Mouse (Mus musculus) G1E (cell line): ENCODE measurements around the gene Azgp1. TPM values are rescaled to one million over a fixed set of nuclear protein-coding genes. Genes with fewer than 3 reads are reported as not detected.
"Not testable (repeated sequence)": the region's sequence is repeated elsewhere in the genome, so short reads cannot be mapped to it uniquely, and the experiment has no call there.

Experiments
- ATAC-seq: 2 replicates; pipeline ENCODE4 v1.8.0; 2016; ENCODE audit warnings: mild to moderate bottlenecking; ENCODE audit not compliant: insufficient number of reproducible peaks, poor library complexity, low FRiP score, severe bottlenecking; ENCODE audit errors: extremely low read depth
- DNase-seq: peaks from one replicate; pipeline ENCODE4 v3.0.0; 2012; ENCODE audit warnings: low spot score
- H3K27me3 ChIP-seq: 2 replicates; pipeline ENCODE4 v1.6.1; 2012; ENCODE audit warnings: mild to moderate bottlenecking, low read length, inconsistent platforms; ENCODE audit not compliant: insufficient read depth
- H3K36me3 ChIP-seq: replicated peaks from 2 replicates; pipeline ENCODE3; 2012; ENCODE audit warnings: mild to moderate bottlenecking, inconsistent platforms
- H3K4me1 ChIP-seq: 2 replicates; pipeline ENCODE4 v1.6.1; 2012; ENCODE audit warnings: low read depth, low read length, inconsistent platforms, mixed read lengths; ENCODE audit not compliant: insufficient read depth
- H3K4me3 ChIP-seq: 2 replicates; pipeline ENCODE4 v1.5.1; 2012; ENCODE audit warnings: low read depth, mild to moderate bottlenecking, inconsistent platforms, low read length, moderate library complexity, mixed read lengths
- H3K9me3 ChIP-seq: replicated peaks from 2 replicates; pipeline ENCODE4 v1.6.1; 2012; ENCODE audit warnings: inconsistent platforms
- CTCF ChIP-seq: IDR thresholded peaks from 2 replicates; pipeline ENCODE4 v1.5.1; 2012; ENCODE audit warnings: low read depth, low read length, inconsistent platforms, mixed read lengths
- GATA1 ChIP-seq: IDR thresholded peaks from 2 replicates; pipeline ENCODE4 v1.6.1; 2012; ENCODE audit warnings: borderline replicate concordance, low read length, inconsistent platforms, mixed read lengths
- GATA2 ChIP-seq: IDR thresholded peaks from 2 replicates; pipeline ENCODE4 v1.6.1; 2012; ENCODE audit warnings: low read depth, low read length, inconsistent platforms, borderline replicate concordance
- POLR2AphosphoS5 ChIP-seq: IDR thresholded peaks from 2 replicates; pipeline ENCODE4 v1.6.1; 2012; ENCODE audit warnings: low read depth, low read length, inconsistent platforms; ENCODE audit not compliant: insufficient replicate concordance
- TAL1 ChIP-seq: conservative IDR thresholded peaks from 2 replicates; pipeline ENCODE4 v1.6.1; 2012; ENCODE audit warnings: low read depth, low read length, inconsistent platforms, mixed read lengths
- polyA plus RNA-seq: library from polyadenylated mRNA; stranded (reverse); fragments of >175 nt; gene quantifications from 2 replicates; pipeline ENCODE4 v1.2.3, GENCODE M21; 2012
- total RNA-seq, 2 experiments: library from RNA; stranded (forward) in 1 of 2; stranded (reverse) in 1 of 2; fragments of 200-1000 nt in 1 of 2; fragments of >200 nt in 1 of 2; fragmentation: Nextera tagmentation in 1 of 2; gene quantifications; 2 replicates each; pipeline ENCODE4 v1.2.3; 2014 to 2017

Azgp1 gene
- total and polyA plus RNA-seq, 3 experiments: not detected

GRCm38 (mm10) chr5:138016997-138017396 is 35.7 kb downstream of the Azgp1 start:
- Histone ChIP-seq H3K9me3 (no peaks in the 10 kb centered on the region), H3K4me3 (no peak overlapping the region), H3K27me3 (no peaks in the 10 kb centered on the region), H3K36me3 (no peaks in the 10 kb centered on the region), H3K4me1 (no peaks in the 10 kb centered on the region)
- DNase-seq (no peak), ATAC-seq (no peak)
- no peak for TF ChIP-seq GATA2
- no peak for TF ChIP-seq TAL1
- no peak for TF ChIP-seq POLR2AphosphoS5
- no peak for TF ChIP-seq GATA1
- no peak for TF ChIP-seq CTCF

- not testable (repeated sequence) for H3K4me1 ChIP-seq, H3K27me3 ChIP-seq, ATAC-seq, H3K36me3 ChIP-seq, H3K4me3 ChIP-seq, H3K9me3 ChIP-seq, DNase-seq
These were observed 38.3 kb downstream of the Azgp1 start for GRCm38 (mm10) chr5:138019577-138019976.

DNA sequence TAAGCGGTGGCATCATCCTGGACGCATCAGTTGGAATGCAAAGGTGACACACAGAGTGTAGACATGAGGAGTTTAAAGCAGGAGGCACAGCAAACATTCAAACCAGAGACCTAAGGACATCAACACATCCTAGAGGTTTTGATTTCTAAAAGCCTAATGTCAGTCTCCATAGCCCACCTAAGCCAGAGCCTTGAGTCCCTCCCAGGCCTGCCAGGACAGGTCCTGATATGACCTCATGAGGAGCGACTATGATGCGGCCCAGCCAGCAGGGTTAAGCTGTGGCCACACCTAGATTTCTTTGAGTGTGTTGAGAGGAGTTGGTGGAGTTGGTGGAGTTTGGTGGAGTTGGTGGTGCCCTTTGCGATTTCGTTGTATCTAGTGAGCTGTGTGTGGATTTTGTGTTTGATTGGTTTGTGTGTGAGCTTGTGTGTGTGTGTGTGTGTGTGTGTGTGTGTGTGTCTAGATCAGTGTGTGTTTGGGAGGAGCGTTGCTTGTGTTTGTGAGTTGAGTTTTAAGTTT is 39.7 kb downstream of the Azgp1 start, which contains the start of the genes Smok3a and Smok3b:
TSS of gene Smok3a (plus strand) at position 301 of the 519 bp plus-strand sequence.
TSS of gene Smok3b (plus strand) at position 469 of the 519 bp plus-strand sequence.
- not testable (repeated sequence) for H3K4me3 ChIP-seq, H3K4me1 ChIP-seq, H3K36me3 ChIP-seq, H3K9me3 ChIP-seq, DNase-seq, ATAC-seq, H3K27me3 ChIP-seq

Other genes with a start within 250 kb of the Azgp1 start
Only the 20 nearest of the 23 such genes appear.
- gene Ppp1r35, start 202.7 kb upstream of the Azgp1 start, total RNA-seq (2014; fragmentation: Nextera tagmentation): 202 and 204 TPM in 2 replicates
- gene Ppp1r35, start 202.7 kb upstream of the Azgp1 start, total RNA-seq (2017): 28.2 and 35.6 TPM in 2 replicates
- gene Ppp1r35, start 202.7 kb upstream of the Azgp1 start, polyA plus RNA-seq: 121 and 153 TPM in 2 replicates
- 51.3 and 53.9 TPM in 2 replicates for gene Mepce, start 193.9 kb upstream of the Azgp1 start, total RNA-seq (2014; fragmentation: Nextera tagmentation)
- 22.3 and 27.8 TPM in 2 replicates for gene Mepce, start 193.9 kb upstream of the Azgp1 start, total RNA-seq (2017)
- gene Mepce, start 193.9 kb upstream of the Azgp1 start, polyA plus RNA-seq: 173 and 216 TPM in 2 replicates
- gene Zcwpw1, start 193.7 kb upstream of the Azgp1 start, total RNA-seq (2014; fragmentation: Nextera tagmentation): 8.4 and 9.9 TPM in 2 replicates
- 10.5 and 12.9 TPM in 2 replicates for gene Zcwpw1, start 193.7 kb upstream of the Azgp1 start, total RNA-seq (2017)
- 0.15 and 0.34 TPM in 2 replicates for gene Zcwpw1, start 193.7 kb upstream of the Azgp1 start, polyA plus RNA-seq
- gene Pilra, start 145.2 kb upstream of the Azgp1 start, total RNA-seq (2014; fragmentation: Nextera tagmentation): not detected in 2 replicates
- gene Pilra, start 145.2 kb upstream of the Azgp1 start, total RNA-seq (2017): 3.4 and 5.1 TPM in 2 replicates
- 0.02 TPM in 1 of 2 replicates, not detected in the other for gene Pilra, start 145.2 kb upstream of the Azgp1 start, polyA plus RNA-seq
- gene Pilrb1, start 123.4 kb upstream of the Azgp1 start, total RNA-seq (2014; fragmentation: Nextera tagmentation): not detected in 2 replicates
- gene Pilrb1, start 123.4 kb upstream of the Azgp1 start, total RNA-seq (2017): 1.9 and 2.9 TPM in 2 replicates
- not detected in 2 replicates for gene Pilrb1, start 123.4 kb upstream of the Azgp1 start, polyA plus RNA-seq
- gene Pilrb2, start 109.7 kb upstream of the Azgp1 start, total RNA-seq (2014; fragmentation: Nextera tagmentation): 2.4 TPM in 1 of 2 replicates, not detected in the other
- gene Pilrb2, start 109.7 kb upstream of the Azgp1 start, total RNA-seq (2017): 19.0 and 23.8 TPM in 2 replicates
- 0.13 and 0.31 TPM in 2 replicates for gene Pilrb2, start 109.7 kb upstream of the Azgp1 start, polyA plus RNA-seq
- not detected in 2 replicates for gene Cyp3a13, start 59.9 kb upstream of the Azgp1 start, total RNA-seq (2014; fragmentation: Nextera tagmentation)
- gene Cyp3a13, start 59.9 kb upstream of the Azgp1 start, total RNA-seq (2017): 0.16 TPM in 1 of 2 replicates, not detected in the other
- not detected in 2 replicates for gene Cyp3a13, start 59.9 kb upstream of the Azgp1 start, polyA plus RNA-seq
- not detected in 2 replicates for gene Gjc3, start 18.4 kb upstream of the Azgp1 start, total RNA-seq (2014; fragmentation: Nextera tagmentation)
- gene Gjc3, start 18.4 kb upstream of the Azgp1 start, total RNA-seq (2017): under 0.01 and 0.11 TPM in 2 replicates
- not detected in 2 replicates for gene Gjc3, start 18.4 kb upstream of the Azgp1 start, polyA plus RNA-seq
- gene Smok3a, start 39.7 kb downstream of the Azgp1 start, total RNA-seq (2014; fragmentation: Nextera tagmentation): not detected in 2 replicates
- 0.22 TPM in 1 of 2 replicates, not detected in the other for gene Smok3a, start 39.7 kb downstream of the Azgp1 start, total RNA-seq (2017)
- gene Smok3a, start 39.7 kb downstream of the Azgp1 start, polyA plus RNA-seq: not detected in 2 replicates
- gene Smok3b, start 39.9 kb downstream of the Azgp1 start, total RNA-seq (2014; fragmentation: Nextera tagmentation): not detected in 2 replicates
- not detected in 2 replicates for gene Smok3b, start 39.9 kb downstream of the Azgp1 start, total RNA-seq (2017)
- not detected in 2 replicates for gene Smok3b, start 39.9 kb downstream of the Azgp1 start, polyA plus RNA-seq
- not detected in 2 replicates for gene Smok3c, start 71.7 kb downstream of the Azgp1 start, total RNA-seq (2014; fragmentation: Nextera tagmentation)
- gene Smok3c, start 71.7 kb downstream of the Azgp1 start, total RNA-seq (2017): 0.11 TPM in 1 of 2 replicates, not detected in the other
- gene Smok3c, start 71.7 kb downstream of the Azgp1 start, polyA plus RNA-seq: not detected in 2 replicates
- gene Zkscan1, start 103.6 kb downstream of the Azgp1 start, total RNA-seq (2014; fragmentation: Nextera tagmentation): 57.8 and 66.5 TPM in 2 replicates
- 22.2 and 26.7 TPM in 2 replicates for gene Zkscan1, start 103.6 kb downstream of the Azgp1 start, total RNA-seq (2017)
- 2.0 and 2.4 TPM in 2 replicates for gene Zkscan1, start 103.6 kb downstream of the Azgp1 start, polyA plus RNA-seq
- gene Zscan21, start 135.4 kb downstream of the Azgp1 start, total RNA-seq (2014; fragmentation: Nextera tagmentation): 24.5 and 33.7 TPM in 2 replicates
- gene Zscan21, start 135.4 kb downstream of the Azgp1 start, total RNA-seq (2017): 14.1 and 15.6 TPM in 2 replicates
- 1.2 and 2.8 TPM in 2 replicates for gene Zscan21, start 135.4 kb downstream of the Azgp1 start, polyA plus RNA-seq
- 22.2 and 23.7 TPM in 2 replicates for gene Zfp113, start 174.2 kb downstream of the Azgp1 start, total RNA-seq (2014; fragmentation: Nextera tagmentation)
- gene Zfp113, start 174.2 kb downstream of the Azgp1 start, total RNA-seq (2017): 8.0 and 8.5 TPM in 2 replicates
- gene Zfp113, start 174.2 kb downstream of the Azgp1 start, polyA plus RNA-seq: 0.36 and 0.66 TPM in 2 replicates
- gene Cops6, start 179.6 kb downstream of the Azgp1 start, total RNA-seq (2014; fragmentation: Nextera tagmentation): 148 and 206 TPM in 2 replicates
- 45.0 and 48.7 TPM in 2 replicates for gene Cops6, start 179.6 kb downstream of the Azgp1 start, total RNA-seq (2017)
- 104 and 107 TPM in 2 replicates for gene Cops6, start 179.6 kb downstream of the Azgp1 start, polyA plus RNA-seq
- 20.4 and 21.1 TPM in 2 replicates for gene Ap4m1, start 190.5 kb downstream of the Azgp1 start, total RNA-seq (2014; fragmentation: Nextera tagmentation)
- 26.7 and 29.2 TPM in 2 replicates for gene Ap4m1, start 190.5 kb downstream of the Azgp1 start, total RNA-seq (2017)
- gene Ap4m1, start 190.5 kb downstream of the Azgp1 start, polyA plus RNA-seq: 12.7 and 22.6 TPM in 2 replicates
- 187 and 233 TPM in 2 replicates for gene Mcm7, start 190.9 kb downstream of the Azgp1 start, total RNA-seq (2014; fragmentation: Nextera tagmentation)
- gene Mcm7, start 190.9 kb downstream of the Azgp1 start, total RNA-seq (2017): 347 and 390 TPM in 2 replicates
- 36.3 and 104 TPM in 2 replicates for gene Mcm7, start 190.9 kb downstream of the Azgp1 start, polyA plus RNA-seq
- 69.4 and 73.0 TPM in 2 replicates for gene Taf6, start 205.9 kb downstream of the Azgp1 start, total RNA-seq (2014; fragmentation: Nextera tagmentation)
- gene Taf6, start 205.9 kb downstream of the Azgp1 start, total RNA-seq (2017): 45.7 and 48.8 TPM in 2 replicates
- 33.2 and 34.8 TPM in 2 replicates for gene Taf6, start 205.9 kb downstream of the Azgp1 start, polyA plus RNA-seq
- 10.7 and 20.2 TPM in 2 replicates for gene Cnpy4, start 206.0 kb downstream of the Azgp1 start, total RNA-seq (2014; fragmentation: Nextera tagmentation)
- 31.1 and 31.5 TPM in 2 replicates for gene Cnpy4, start 206.0 kb downstream of the Azgp1 start, total RNA-seq (2017)
- 1.0 and 1.3 TPM in 2 replicates for gene Cnpy4, start 206.0 kb downstream of the Azgp1 start, polyA plus RNA-seq
- gene Mblac1, start 212.8 kb downstream of the Azgp1 start, total RNA-seq (2014; fragmentation: Nextera tagmentation): 1.7 and 2.1 TPM in 2 replicates
- gene Mblac1, start 212.8 kb downstream of the Azgp1 start, total RNA-seq (2017): 3.8 and 4.2 TPM in 2 replicates
- gene Mblac1, start 212.8 kb downstream of the Azgp1 start, polyA plus RNA-seq: 2.5 TPM in 2 replicates